Mouse (Mus musculus): ENCODE results near the gene Slc36a1. TPM values are rescaled to one million over a fixed set of nuclear protein-coding genes. Genes with fewer than 3 reads are reported as not detected.

Slc36a1 gene
- total and polyA plus RNA-seq, 2 experiments from 2014 or later, result 2.5 to 31.8 TPM

GRCm38 (mm10) chr11:55184246-55184645 lies 19.9 kb upstream of the Slc36a1 start:
- 88% methylated on average over 5 of the region's 5 CpGs for WGBS
- no peak for TF ChIP-seq CTCF (IDR thresholded peaks at IDR 0.05)

GRCm38 (mm10) chr11:55184733-55185291 lies 19.3 kb upstream of the Slc36a1 start, which contains the start of gene Slc36a2:
TSS of gene Slc36a2 (minus strand) at chr11:55185077.
- Histone ChIP-seq H3K27me3 (ENCODE audit: insufficient read depth, low read length) (no peaks in the 10 kb centered on the region), H3K4me3 (ENCODE audit: low read depth, low read length) (no peak within 1 kb of the TSS)
- WGBS, result 30% methylated on average over 10 of the region's 10 CpGs

More at GRCm38 (mm10) chr11:55184246-55184645, 19.9 kb upstream of the Slc36a1 start:
- Histone ChIP-seq H3K9ac (replicated peaks; ENCODE audit: low read length, poor library complexity, severe bottlenecking) (no peak overlapping the region), H3K9me3 (ENCODE audit: low read length) (no peaks in the 10 kb centered on the region), H3K36me3 (ENCODE audit: insufficient read depth, low read length) (no peaks in the 10 kb centered on the region), H3K4me3 (ENCODE audit: low read depth, low read length) (no peak overlapping the region), H3K4me1 (ENCODE audit: insufficient read depth, low read length) (no peaks in the 10 kb centered on the region), H3K27ac (ENCODE audit: low read depth, low read length) (no peak overlapping the region), H3K4me2 (ENCODE audit: low read depth, low read length, poor library complexity, severe bottlenecking) (no peak overlapping the region), H3K27me3 (ENCODE audit: insufficient read depth, low read length) (no peaks in the 10 kb centered on the region)
- no peak for ATAC-seq (ENCODE audit: low FRiP score)
- no peak for DNase-seq (ENCODE audit: low spot score)

GRCm38 (mm10) chr11:55187292-55187691 lies 16.9 kb upstream of the Slc36a1 start:
- Histone ChIP-seq H3K9ac (replicated peaks; ENCODE audit: low read length, poor library complexity, severe bottlenecking) (no peak overlapping the region), H3K4me1 (ENCODE audit: insufficient read depth, low read length) (no peaks in the 10 kb centered on the region), H3K27me3 (ENCODE audit: insufficient read depth, low read length) (no peaks in the 10 kb centered on the region), H3K4me2 (ENCODE audit: low read depth, low read length, poor library complexity, severe bottlenecking) (no peak overlapping the region), H3K9me3 (ENCODE audit: low read length) (no peaks in the 10 kb centered on the region), H3K27ac (ENCODE audit: low read depth, low read length) (no peak overlapping the region), H3K36me3 (ENCODE audit: insufficient read depth, low read length) (no peaks in the 10 kb centered on the region), H3K4me3 (ENCODE audit: low read depth, low read length) (no peak overlapping the region)
- WGBS, result 72% methylated on average over 4 of the region's 4 CpGs
- no peak for ATAC-seq (ENCODE audit: low FRiP score)
- TF ChIP-seq CTCF (IDR thresholded peaks at IDR 0.05), result no peak
- DNase-seq (ENCODE audit: low spot score), result no peak

More at GRCm38 (mm10) chr11:55184733-55185291, 19.3 kb upstream of the Slc36a1 start, which contains the start of gene Slc36a2:
- Histone ChIP-seq H3K4me2 (ENCODE audit: low read depth, low read length, poor library complexity, severe bottlenecking) (no peak within 1 kb of the TSS), H3K36me3 (ENCODE audit: insufficient read depth, low read length) (no peaks in the 10 kb centered on the region), H3K9me3 (ENCODE audit: low read length) (no peaks in the 10 kb centered on the region), H3K4me1 (ENCODE audit: insufficient read depth, low read length) (no peaks in the 10 kb centered on the region), H3K27ac (ENCODE audit: low read depth, low read length) (no peak within 1 kb of the TSS), H3K9ac (replicated peaks; ENCODE audit: low read length, poor library complexity, severe bottlenecking) (no peak within 1 kb of the TSS)
- no peak for TF ChIP-seq CTCF (IDR thresholded peaks at IDR 0.05)
- DNase-seq (ENCODE audit: low spot score), result no peak
- ATAC-seq (ENCODE audit: low FRiP score), result no peak

GRCm38 (mm10) chr11:55187777-55188176 lies 16.4 kb upstream of the Slc36a1 start:
- no peaks in the 10 kb centered on the region for H3K27me3 ChIP-seq (ENCODE audit: insufficient read depth, low read length)
- no peak overlapping the region for H3K27ac ChIP-seq (ENCODE audit: low read depth, low read length)
- ATAC-seq (ENCODE audit: low FRiP score), result no peak
- no peak overlapping the region for H3K4me2 ChIP-seq (ENCODE audit: low read depth, low read length, poor library complexity, severe bottlenecking)
- no peak for DNase-seq (ENCODE audit: low spot score)
- H3K36me3 ChIP-seq (ENCODE audit: insufficient read depth, low read length), result no peaks in the 10 kb centered on the region
- no peaks in the 10 kb centered on the region for H3K9me3 ChIP-seq (ENCODE audit: low read length)
- H3K4me3 ChIP-seq (ENCODE audit: low read depth, low read length), result no peak overlapping the region
- no peak for TF ChIP-seq CTCF (IDR thresholded peaks at IDR 0.05)
- H3K9ac ChIP-seq (replicated peaks; ENCODE audit: low read length, poor library complexity, severe bottlenecking), result no peak overlapping the region
- 78% methylated on average over 6 of the region's 6 CpGs for WGBS
- no peaks in the 10 kb centered on the region for H3K4me1 ChIP-seq (ENCODE audit: insufficient read depth, low read length)

DNA sequence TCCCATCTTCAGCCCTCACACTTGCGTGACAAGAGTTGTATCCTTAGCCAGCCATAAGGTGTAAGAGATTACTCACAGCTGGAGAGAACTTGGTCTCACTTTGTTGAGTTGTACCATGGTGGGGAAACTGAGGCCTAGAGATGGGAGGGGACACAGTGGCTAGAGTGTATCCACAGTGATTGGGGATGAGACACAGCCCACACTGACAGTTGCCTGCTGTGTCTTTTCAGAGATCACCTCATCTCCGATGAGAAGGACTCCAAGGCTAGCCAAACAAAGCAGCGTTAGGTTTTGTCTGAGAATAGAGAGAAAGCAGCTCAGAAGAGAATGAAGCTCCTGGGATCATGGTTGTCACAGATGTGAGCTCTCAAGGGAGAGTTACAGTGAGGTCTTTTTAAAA lies 13.9 kb upstream of the Slc36a1 start:
- Histone ChIP-seq H3K9ac (replicated peaks; ENCODE audit: low read length, poor library complexity, severe bottlenecking) (no peak overlapping the region), H3K27me3 (ENCODE audit: insufficient read depth, low read length) (no peaks in the 10 kb centered on the region), H3K4me1 (ENCODE audit: insufficient read depth, low read length) (no peaks in the 10 kb centered on the region), H3K9me3 (ENCODE audit: low read length) (no peaks in the 10 kb centered on the region), H3K27ac (ENCODE audit: low read depth, low read length) (no peak overlapping the region), H3K36me3 (ENCODE audit: insufficient read depth, low read length) (no peaks in the 10 kb centered on the region), H3K4me2 (ENCODE audit: low read depth, low read length, poor library complexity, severe bottlenecking) (no peak overlapping the region), H3K4me3 (ENCODE audit: low read depth, low read length) (no peak overlapping the region)
- TF ChIP-seq CTCF (IDR thresholded peaks at IDR 0.05), result no peak
- 83% methylated on average over 3 of the region's 3 CpGs for WGBS
- ATAC-seq (ENCODE audit: low FRiP score) (no peak), DNase-seq (ENCODE audit: low spot score) (no peak)

DNA sequence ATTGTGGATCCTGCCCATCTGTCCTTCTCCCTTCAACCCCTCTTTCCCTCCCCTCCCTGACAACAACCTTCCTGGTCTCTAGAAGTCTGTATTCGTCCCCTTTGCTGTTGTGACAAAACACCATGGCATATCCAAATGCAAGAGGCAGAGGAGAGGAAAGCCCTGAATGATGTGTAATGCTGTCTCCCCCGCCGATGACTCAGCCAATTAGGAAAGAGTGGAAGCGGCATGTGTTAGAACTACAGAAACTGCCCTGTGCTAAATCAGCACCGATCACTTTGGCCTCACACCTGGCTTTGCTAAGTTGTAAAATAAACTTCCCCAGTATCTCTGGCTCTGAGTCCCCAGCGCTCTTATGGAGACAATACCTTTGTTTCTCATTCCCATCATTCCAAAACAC lies 7.1 kb upstream of the Slc36a1 start:
- Histone ChIP-seq H3K4me2 (ENCODE audit: low read depth, low read length, poor library complexity, severe bottlenecking) (no peak overlapping the region), H3K9ac (replicated peaks; ENCODE audit: low read length, poor library complexity, severe bottlenecking) (no peak overlapping the region), H3K27ac (ENCODE audit: low read depth, low read length) (no peak overlapping the region), H3K36me3 (ENCODE audit: insufficient read depth, low read length) (no peaks in the 10 kb centered on the region), H3K9me3 (ENCODE audit: low read length) (no peaks in the 10 kb centered on the region), H3K4me1 (ENCODE audit: insufficient read depth, low read length) (no peaks in the 10 kb centered on the region), H3K4me3 (ENCODE audit: low read depth, low read length) (no peak overlapping the region), H3K27me3 (ENCODE audit: insufficient read depth, low read length) (no peaks in the 10 kb centered on the region)
- no peak for ATAC-seq (ENCODE audit: low FRiP score)
- no peak for TF ChIP-seq CTCF (IDR thresholded peaks at IDR 0.05)
- no peak for DNase-seq (ENCODE audit: low spot score)
- WGBS, result 78% methylated on average over 6 of the region's 6 CpGs
